Mouse (Mus musculus): Measurements from ENCODE around the gene Lce1m. TPM values are rescaled to one million over a fixed set of nuclear protein-coding genes. Genes with fewer than 3 reads are reported as not detected.
"Not testable (repeated sequence)": the region's sequence is repeated elsewhere in the genome, so short reads cannot be mapped to it uniquely, and the experiment has no call there.

The Lce1m gene
- polyA plus RNA-seq (2012; rRNA removed), result not detected in 2 replicates

- DNase-seq (ENCODE audit: low read depth, low spot score), result no peak
- WGBS, result 90% methylated on average over 2 of the region's 2 CpGs
Observed at GRCm38 (mm10) chr3:93018960-93019359, at the start of gene Lce1m. TSS of gene Lce1m (minus strand) at chr3:93019060.

GRCm38 (mm10) chr3:93068523-93068922 lies 49.7 kb upstream of the Lce1m start, which contains the start of gene Gm4858:
TSS of gene Gm4858 (plus strand) at chr3:93068823.
- DNase-seq (ENCODE audit: low read depth, low spot score), result not testable (repeated sequence)

- DNase-seq (ENCODE audit: low read depth, low spot score), result no peak
Observed at GRCm38 (mm10) chr3:93052826-93053474, 34.1 kb upstream of the Lce1m start.

GRCm38 (mm10) chr3:93050182-93050581 lies 31.3 kb upstream of the Lce1m start:
- WGBS, result 35% methylated on average over 1 of the region's 1 CpGs
- no peak for DNase-seq (ENCODE audit: low read depth, low spot score)

More at GRCm38 (mm10) chr3:93052826-93053474, 34.1 kb upstream of the Lce1m start:
- WGBS, result 59% methylated on average over 10 of the region's 10 CpGs

- 35% methylated on average over 5 of the region's 5 CpGs for WGBS
- peak; percentile 10 for DNase-seq (ENCODE audit: low read depth, low spot score)
Observed at GRCm38 (mm10) chr3:93031450-93031849, 12.6 kb upstream of the Lce1m start.

GRCm38 (mm10) chr3:93025486-93025885 lies 6.6 kb upstream of the Lce1m start:
- WGBS, result 42% methylated on average over 2 of the region's 2 CpGs
- no peak for DNase-seq (ENCODE audit: low read depth, low spot score)

- no peak for DNase-seq (ENCODE audit: low read depth, low spot score)
Observed at GRCm38 (mm10) chr3:93023411-93024184, 4.7 kb upstream of the Lce1m start.

GRCm38 (mm10) chr3:93021171-93021570 lies 2.3 kb upstream of the Lce1m start:
- 88% methylated on average over 1 of the region's 1 CpGs for WGBS
- no peak for DNase-seq (ENCODE audit: low read depth, low spot score)

More at GRCm38 (mm10) chr3:93023411-93024184, 4.7 kb upstream of the Lce1m start:
- 77% methylated on average over 3 of the region's 3 CpGs for WGBS

- 33% methylated on average over 4 of the region's 4 CpGs for WGBS
- DNase-seq (ENCODE audit: low read depth, low spot score), result no peak
Observed at GRCm38 (mm10) chr3:93015460-93016104, 3.3 kb downstream of the Lce1m start, which contains the start of gene Crct1. TSS of gene Crct1 (minus strand) at chr3:93015687.

GRCm38 (mm10) chr3:93014871-93015270 lies 4.0 kb downstream of the Lce1m start:
- no peak for DNase-seq (ENCODE audit: low read depth, low spot score)
- 18% methylated on average over 5 of the region's 5 CpGs for WGBS

- WGBS, result 1% methylated on average over 24 of the region's 24 CpGs
- DNase-seq (ENCODE audit: low read depth, low spot score), result no peak
Observed at GRCm38 (mm10) chr3:93014378-93014801, 4.5 kb downstream of the Lce1m start.

GRCm38 (mm10) chr3:93002843-93003242 lies 16.0 kb downstream of the Lce1m start:
- DNase-seq (ENCODE audit: low read depth, low spot score), result no peak
- 67% methylated on average over 4 of the region's 4 CpGs for WGBS

GRCm38 (mm10) chr3:93000621-93001020 lies 18.2 kb downstream of the Lce1m start:
- no peak for DNase-seq (ENCODE audit: low read depth, low spot score)
- WGBS, result 50% methylated on average over 3 of the region's 3 CpGs

- DNase-seq (ENCODE audit: low read depth, low spot score), result peak; percentile 21
- WGBS, result 3% methylated on average over 7 of the region's 7 CpGs
Observed at GRCm38 (mm10) chr3:92998691-92999090, 20.2 kb downstream of the Lce1m start.

GRCm38 (mm10) chr3:92991926-92992325 lies 26.9 kb downstream of the Lce1m start, which contains the start of gene Lce3f:
TSS of gene Lce3f (plus strand) at chr3:92992226.
- no peak for DNase-seq (ENCODE audit: low read depth, low spot score)

- DNase-seq (ENCODE audit: low read depth, low spot score), result peak; percentile 37
- WGBS, result 35% methylated on average over 2 of the region's 2 CpGs
Observed at GRCm38 (mm10) chr3:92978484-92978883, 40.4 kb downstream of the Lce1m start.
